Mouse (Mus musculus) erythroid progenitor cell, adult 5-6 weeks (primary cell): Measurements from ENCODE around the gene Rrm1. TPM values are rescaled to one million over a fixed set of nuclear protein-coding genes. Genes with fewer than 3 reads are reported as not detected.

Experiments
- ATAC-seq: replicated peaks from 2 replicates; pipeline ENCODE4 v1.8.0; 2016; ENCODE audit warnings: moderate number of reproducible peaks, mild to moderate bottlenecking, moderate TSS enrichment, inconsistent platforms; ENCODE audit not compliant: poor library complexity, low FRiP score, severe bottlenecking
- total RNA-seq, 2 experiments: library from RNA; stranded (forward) in 1 of 2; stranded (reverse) in 1 of 2; fragments of 150-400 nt in 1 of 2; fragments of 186-747, 209-891 nt in 1 of 2; gene quantifications; 2 replicates each; pipeline versions ENCODE4 v1.2.3 to v1.2.4; 2015 to 2017; ENCODE audit warnings: low replicate concordance in 2 of 2

Rrm1 gene
- total RNA-seq, 2 experiments from 2014 or later = 304 to 865 TPM

GRCm38 (mm10) chr7:102472675-102473074 lies 31.2 kb downstream of the Rrm1 start:
- ATAC-seq = no peak

- no peak for ATAC-seq
These were observed 35.1 kb downstream of the Rrm1 start for GRCm38 (mm10) chr7:102476601-102477000.

GRCm38 (mm10) chr7:102477377-102477776 lies 35.9 kb downstream of the Rrm1 start:
- ATAC-seq = no peak

- no peak for ATAC-seq
These were observed 36.9 kb downstream of the Rrm1 start for GRCm38 (mm10) chr7:102478425-102478824.

GRCm38 (mm10) chr7:102478926-102479325 lies 37.4 kb downstream of the Rrm1 start:
- no peak for ATAC-seq

- no peak for ATAC-seq
These were observed 38.0 kb downstream of the Rrm1 start for GRCm38 (mm10) chr7:102479368-102480078.

GRCm38 (mm10) chr7:102480821-102481220 lies 39.3 kb downstream of the Rrm1 start:
- ATAC-seq = no peak

- ATAC-seq = no peak
These were observed 40.1 kb downstream of the Rrm1 start, which contains the start of gene Olfr543 for GRCm38 (mm10) chr7:102481579-102481978. Gene Olfr543 (minus strand): TSS chr7:102481679.

GRCm38 (mm10) chr7:102483665-102484064 lies 42.2 kb downstream of the Rrm1 start:
- no peak for ATAC-seq

- peak; percentile 49; the same call in 1 of the 2 replicates for ATAC-seq
These were observed 43.3 kb downstream of the Rrm1 start for GRCm38 (mm10) chr7:102484766-102485165.

GRCm38 (mm10) chr7:102486105-102486504 lies 44.6 kb downstream of the Rrm1 start:
- ATAC-seq = no peak

- no peak for ATAC-seq
These were observed 46.7 kb downstream of the Rrm1 start, which contains the start of gene Olfr544 for GRCm38 (mm10) chr7:102488161-102488560. Gene Olfr544 (minus strand): TSS chr7:102488313.

GRCm38 (mm10) chr7:102494416-102494815 lies 52.9 kb downstream of the Rrm1 start:
- peak; percentile 71 for ATAC-seq

GRCm38 (mm10) chr7:102499473-102499872 lies 58.0 kb downstream of the Rrm1 start, which contains the start of gene Olfr545:
Gene Olfr545 (minus strand): TSS chr7:102499573.
- ATAC-seq = no peak

- no peak for ATAC-seq
These were observed 60.5 kb downstream of the Rrm1 start for GRCm38 (mm10) chr7:102501986-102502385.

- ATAC-seq = peak; percentile 69
These were observed 65.4 kb downstream of the Rrm1 start for GRCm38 (mm10) chr7:102506848-102507247.

GRCm38 (mm10) chr7:102508066-102508465 lies 66.6 kb downstream of the Rrm1 start:
- ATAC-seq = no peak

GRCm38 (mm10) chr7:102508666-102509065 lies 67.2 kb downstream of the Rrm1 start:
- no peak for ATAC-seq

- ATAC-seq = no peak
These were observed 68.2 kb downstream of the Rrm1 start for GRCm38 (mm10) chr7:102509726-102510125.

- ATAC-seq = no peak
These were observed 70.4 kb downstream of the Rrm1 start for GRCm38 (mm10) chr7:102511927-102512326.

- peak; percentile 72 for ATAC-seq
These were observed 71.4 kb downstream of the Rrm1 start for GRCm38 (mm10) chr7:102512814-102513435.
